Comparison of ENCODE assay signal across 9 mouse cellular contexts in the genomic region with DNA sequence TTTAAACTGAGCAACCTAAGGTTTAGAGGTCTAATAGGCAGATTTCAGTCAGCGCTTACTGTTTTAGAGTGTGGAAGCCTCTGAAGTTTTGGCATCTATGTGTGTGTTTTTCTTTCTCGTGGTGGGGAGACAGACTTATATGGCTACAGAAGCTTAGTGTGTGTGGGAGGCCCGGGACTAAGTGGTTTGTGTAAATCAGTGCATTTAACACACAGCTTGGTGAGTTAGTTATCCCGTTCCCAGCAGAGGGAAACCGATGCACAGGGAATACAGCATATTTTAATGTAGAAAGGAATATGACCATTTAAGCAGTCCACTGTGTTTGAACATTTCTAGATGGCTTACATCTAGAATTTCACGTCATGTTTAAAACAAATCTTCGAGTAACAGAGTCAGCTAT. TPM values are rescaled to one million over a fixed set of nuclear protein-coding genes. Genes with fewer than 3 reads are reported as not detected.
DNase-seq lines count a peak whose midpoint lies in the region; ATAC-seq and TF ChIP-seq lines count a peak whose summit lies in the region.
"Had no signal": no experiment of that assay in that cellular context is flagged by ENCODE, and none has a peak within 500 bp of the region (broad histone marks: within the 10 kb centered on the region; RNA-seq: fewer than 3 reads in every experiment).

No protein-coding gene starts in this region.

- peaks cover 3% of the 10 kb centered on the region; the same call in 1 of the 2 replicates for H3K4me1 ChIP-seq in liver, adult 2 months (ENCODE audit: control insufficient read depth, insufficient read depth, low read length)
- H3K4me1 ChIP-seq in forebrain, embryonic 10.5 days: peaks cover 35% of the 10 kb centered on the region
- peaks cover 24% of the 10 kb centered on the region for H3K4me1 ChIP-seq in limb, embryonic 10.5 days
- peaks cover 24% of the 10 kb centered on the region for H3K4me1 ChIP-seq in neural tube, embryonic 15.5 days

- no peak for ATAC-seq in neural tube, embryonic 15.5 days (ENCODE audit: low FRiP score)
- ATAC-seq in activated CD4-positive, CD25-positive, alpha-beta regulatory T cell, adult 4 months: no peak

- no peak overlapping the region for H3K27ac ChIP-seq in liver, adult 2 months (replicated peaks; ENCODE audit: insufficient read depth, low read depth, low read length)
- H3K27ac ChIP-seq in forebrain, embryonic 10.5 days: no peak overlapping the region
- H3K27ac ChIP-seq in limb, embryonic 10.5 days: no peak overlapping the region
- H3K27ac ChIP-seq in neural tube, embryonic 15.5 days (replicated peaks): no peak overlapping the region

- H3K9me3 ChIP-seq in forebrain, embryonic 10.5 days: no peaks in the 10 kb centered on the region
- no peaks in the 10 kb centered on the region for H3K9me3 ChIP-seq in limb, embryonic 10.5 days (replicated peaks)
- H3K9me3 ChIP-seq in neural tube, embryonic 15.5 days (replicated peaks): no peaks in the 10 kb centered on the region

- H3K4me2 ChIP-seq in neural tube, embryonic 15.5 days: peak overlapping the region; percentile 84

- 0 out of 2 replicates have a peak overlapping the region, but pooled peaks have one; percentile 19 for H3K4me3 ChIP-seq in liver, adult 2 months (ENCODE audit: insufficient read depth, low read depth, low read length)
- H3K4me3 ChIP-seq in forebrain, embryonic 10.5 days: peak overlapping the region; percentile 89
- peak overlapping the region; percentile 91 for H3K4me3 ChIP-seq in limb, embryonic 10.5 days
- H3K4me3 ChIP-seq in neural tube, embryonic 15.5 days (replicated peaks): peak overlapping the region; percentile 91

- no peak for TF ChIP-seq CTCF in liver, adult 2 months (IDR thresholded peaks at IDR 0.05; ENCODE audit: low read depth, low read length)

- no peaks in the 10 kb centered on the region; the same call in 1 of the 2 replicates for H3K79me2 ChIP-seq in liver, adult 2 months (ENCODE audit: control insufficient read depth, insufficient read depth, low read length)

- 69% methylated on average over 7 of the region's 7 CpGs for WGBS in liver, adult 2 months
- WGBS in forebrain, embryonic 10.5 days: 61% methylated on average over 7 of the region's 7 CpGs
- whole genome bisulfite sequencing in limb, embryonic 10.5 days: 54% methylated on average over 7 of the region's 7 CpGs
- WGBS in neural tube, embryonic 15.5 days: 31% methylated on average over 7 of the region's 7 CpGs

- DNase-seq in liver, adult 2 months (ENCODE audit: extremely low read depth, low read depth, low spot score): no peak
- no peak for DNase-seq in liver
- no peak for DNase-seq in forebrain, embryonic 10.5 days (ENCODE audit: extremely low spot score, low spot score)
- DNase-seq in limb, embryonic 10.5 days (ENCODE audit: low spot score): no peak
- DNase-seq in retina, postnatal 1 day: no peak
- DNase-seq: adrenal gland, postnatal 14 days; gastrocnemius, postnatal 14 days had no signal

- H3K36me3 ChIP-seq in liver, adult 2 months (ENCODE audit: control insufficient read depth, insufficient read depth, low read length): no peaks in the 10 kb centered on the region
- no peaks in the 10 kb centered on the region for H3K36me3 ChIP-seq in forebrain, embryonic 10.5 days (replicated peaks)
- peaks cover 2% of the 10 kb centered on the region; the same call in 1 of the 2 replicates for H3K36me3 ChIP-seq in limb, embryonic 10.5 days
- H3K36me3 ChIP-seq in neural tube, embryonic 15.5 days: no peaks in the 10 kb centered on the region

- TF ChIP-seq POLR2A in liver, adult 2 months (IDR thresholded peaks at IDR 0.05; ENCODE audit: extremely low read depth, insufficient read depth, low read length): no peak

- no peak overlapping the region for H3K9ac ChIP-seq in liver, adult 2 months (ENCODE audit: low read depth, low read length)
- peak overlapping the region; percentile 84 for H3K9ac ChIP-seq in neural tube, embryonic 15.5 days (replicated peaks)

- H3K27me3 ChIP-seq in liver, adult 2 months (ENCODE audit: control insufficient read depth, insufficient read depth, low read length): no peaks in the 10 kb centered on the region; the same call in 1 of the 2 replicates
- H3K27me3 ChIP-seq in forebrain, embryonic 10.5 days (ENCODE audit: poor library complexity, severe bottlenecking): no peaks in the 10 kb centered on the region
- H3K27me3 ChIP-seq in limb, embryonic 10.5 days (ENCODE audit: low read depth, poor library complexity, severe bottlenecking): no peaks in the 10 kb centered on the region
- H3K27me3 ChIP-seq in neural tube, embryonic 15.5 days (replicated peaks): no peaks in the 10 kb centered on the region

RNA-seq across cellular contexts. Expression of gene Dcbld2, which starts 1.6 kb away (rescaled TPM):
- 1.9 and 2.7 TPM in 2 replicates for total RNA-seq in liver, adult 2 months (2014; rRNA removed)
- polyA plus RNA-seq in liver, adult 2 months (2012; rRNA removed): 1.1 and 1.3 TPM in 2 replicates
- 7.4 and 8.5 TPM in 2 replicates for polyA plus RNA-seq in forebrain, embryonic 10.5 days (2016; fragmentation: Nextera tagmentation; extraction: Ambion mirVana)
- 7.0 and 7.3 TPM in 2 replicates for polyA plus RNA-seq in limb, embryonic 10.5 days (2016; fragmentation: Nextera tagmentation; extraction: Ambion mirVana)
- polyA plus RNA-seq in neural tube, embryonic 15.5 days (2015; fragmentation: Nextera tagmentation; extraction: Ambion mirVana): 4.7 and 5.6 TPM in 2 replicates
- polyA plus RNA-seq in activated CD4-positive, CD25-positive, alpha-beta regulatory T cell, adult 4 months (2017; shearing (Covaris generic)): under 1 TPM; 0.24 to 0.32 TPM

Comparison
In these comparisons a context has a peak if more than half of its experiments do, and no peak if none do; other contexts are left out.
1. H3K4me3 ChIP-seq: peak in every context shown above with its lines; median percentile 91 in limb, embryonic 10.5 days; 91 in neural tube, embryonic 15.5 days; 89 in forebrain, embryonic 10.5 days; 19 in liver, adult 2 months.